Mouse (Mus musculus): Measurements from ENCODE around the gene Ybx1.
A peak's percentile ranks its signal among the peaks of the same experiment; 100 is the strongest.

The Ybx1 gene

DNA sequence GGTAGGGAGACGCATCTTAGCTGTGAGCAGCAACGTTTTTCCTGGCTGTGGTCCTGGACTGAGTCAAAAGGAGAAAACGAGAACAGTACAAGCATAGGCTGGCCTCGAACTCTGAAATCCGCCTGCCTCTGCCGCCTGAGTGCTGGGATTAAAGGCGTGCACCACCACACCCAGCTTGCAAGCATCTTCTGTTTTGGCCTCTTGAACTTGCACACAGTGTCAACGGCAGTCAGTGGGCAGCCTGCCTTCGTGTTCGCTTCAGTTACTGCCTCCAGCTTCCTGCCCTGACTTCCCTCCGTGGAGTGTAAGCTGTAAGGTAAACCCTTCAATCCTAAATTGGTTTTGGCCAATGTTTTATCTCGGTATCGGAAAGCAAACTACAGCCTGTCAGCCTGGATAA is 27.8 kb downstream of the Ybx1 start:
- no peak for DNase-seq (ENCODE audit: low read depth)

DNA sequence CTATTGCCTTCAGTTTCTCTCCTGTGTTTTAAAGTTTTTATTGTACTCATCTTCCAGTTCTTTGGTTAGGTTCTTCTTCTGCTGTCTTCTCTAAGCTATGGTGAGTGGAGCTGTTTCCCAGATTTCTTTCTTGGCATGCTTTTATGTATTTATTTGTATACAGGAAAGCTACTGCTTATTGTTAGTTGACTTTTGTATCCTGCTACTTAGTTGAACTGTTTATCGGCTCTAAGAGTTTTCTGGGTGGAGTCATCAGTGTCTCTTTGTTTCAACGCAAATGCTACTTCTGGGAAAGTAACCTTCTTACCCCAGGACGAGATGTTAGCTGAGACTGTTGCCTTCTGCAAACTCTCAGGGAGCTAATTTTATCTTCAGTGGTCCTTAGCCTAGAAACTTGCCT is 30.9 kb downstream of the Ybx1 start:
- DNase-seq (ENCODE audit: low read depth), result no peak

DNA sequence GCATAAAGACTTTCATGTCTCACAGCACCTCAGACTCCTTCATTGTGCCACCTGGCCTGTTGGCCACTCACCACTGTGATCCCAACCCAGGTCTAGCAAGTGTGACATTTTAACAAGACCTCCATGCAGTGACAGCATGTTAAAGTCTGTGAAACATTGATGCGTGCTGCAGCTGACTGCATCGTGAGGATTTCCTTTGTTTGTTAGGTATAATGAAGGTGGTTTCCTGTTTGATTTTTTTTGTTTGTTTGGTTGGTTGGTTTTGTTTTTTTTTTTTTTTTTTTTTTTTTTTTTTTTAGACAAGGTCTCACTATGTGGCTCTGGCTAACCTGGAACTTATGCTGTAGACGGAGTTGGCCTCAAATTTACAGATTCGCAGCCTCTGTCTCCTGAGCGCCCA is 31.9 kb downstream of the Ybx1 start:
- no peak for DNase-seq (ENCODE audit: low read depth)

DNA sequence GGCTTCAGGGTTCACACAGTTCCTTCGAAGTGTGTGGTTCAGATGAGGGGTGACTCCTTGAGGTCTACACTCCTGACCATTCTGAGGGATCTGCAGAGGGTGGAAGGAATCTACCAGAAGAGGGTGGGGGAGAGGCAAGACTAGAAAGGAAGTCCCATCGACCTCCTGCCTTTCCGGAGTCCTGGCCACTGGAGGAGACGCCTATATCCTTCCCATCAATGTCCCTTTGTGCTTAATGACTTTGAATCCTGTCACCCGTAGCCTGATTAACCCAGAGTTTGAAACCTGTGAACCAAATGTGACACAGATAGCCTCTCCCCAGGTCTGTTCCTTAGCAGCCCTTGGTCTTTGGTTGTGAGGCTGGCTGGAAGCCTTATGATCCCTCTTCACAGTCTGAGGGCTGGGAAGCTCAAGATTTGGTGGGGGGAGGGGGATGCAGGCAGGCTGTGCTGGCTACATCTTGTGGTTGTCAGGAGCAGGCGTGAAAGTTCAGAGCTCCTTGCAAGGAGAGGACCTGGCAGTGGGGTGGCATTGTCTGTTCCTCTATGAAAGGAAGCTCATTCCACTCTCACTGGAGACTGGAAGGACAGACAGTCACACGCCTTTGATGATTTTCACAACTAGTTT is 33.2 kb downstream of the Ybx1 start:
- DNase-seq (ENCODE audit: low read depth), result no peak

DNA sequence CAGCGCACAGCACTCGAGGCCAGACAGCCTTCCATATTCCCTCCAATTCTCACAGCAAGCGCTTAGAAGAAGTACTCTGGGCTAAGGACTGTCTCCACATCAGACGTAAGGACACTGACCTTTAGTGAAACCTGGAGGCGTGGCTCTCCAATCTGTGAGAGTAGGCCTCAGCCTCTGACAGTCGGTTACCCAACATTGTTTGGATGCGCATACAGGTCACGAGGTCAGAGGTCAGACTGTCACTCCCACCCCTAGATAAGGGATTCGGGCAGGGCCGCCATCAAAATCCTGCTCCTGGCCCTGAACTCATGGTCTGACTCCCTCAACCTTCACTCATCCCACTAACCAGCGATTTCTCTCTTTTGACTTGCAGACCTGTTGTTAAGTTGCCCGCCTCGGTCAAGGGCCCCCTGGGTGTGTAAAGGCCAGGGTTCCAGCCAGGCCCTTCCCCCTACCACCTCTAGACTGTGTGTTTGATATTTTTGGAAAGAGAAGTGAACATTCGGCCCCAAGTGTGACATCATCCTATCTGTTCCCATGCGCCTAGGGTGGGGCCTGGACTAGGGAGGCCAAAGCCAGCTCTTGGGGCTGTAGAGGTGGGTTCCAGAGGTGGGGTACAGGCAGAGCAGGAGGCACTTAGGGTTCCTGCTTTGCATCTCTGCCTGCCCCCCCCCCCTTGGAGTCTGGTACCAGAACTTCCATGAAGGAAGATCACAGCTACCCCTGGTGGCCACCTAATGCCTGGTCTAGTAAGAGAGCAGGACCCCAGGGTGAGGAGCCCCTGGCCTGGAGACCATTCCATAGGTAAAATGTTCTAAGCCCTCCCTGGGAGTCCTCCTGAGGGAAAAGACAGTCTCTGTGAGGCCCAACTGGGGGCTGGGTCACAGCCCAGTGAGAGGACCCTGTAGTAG is 34.8 kb downstream of the Ybx1 start:
- no peak for DNase-seq (ENCODE audit: low read depth)

DNA sequence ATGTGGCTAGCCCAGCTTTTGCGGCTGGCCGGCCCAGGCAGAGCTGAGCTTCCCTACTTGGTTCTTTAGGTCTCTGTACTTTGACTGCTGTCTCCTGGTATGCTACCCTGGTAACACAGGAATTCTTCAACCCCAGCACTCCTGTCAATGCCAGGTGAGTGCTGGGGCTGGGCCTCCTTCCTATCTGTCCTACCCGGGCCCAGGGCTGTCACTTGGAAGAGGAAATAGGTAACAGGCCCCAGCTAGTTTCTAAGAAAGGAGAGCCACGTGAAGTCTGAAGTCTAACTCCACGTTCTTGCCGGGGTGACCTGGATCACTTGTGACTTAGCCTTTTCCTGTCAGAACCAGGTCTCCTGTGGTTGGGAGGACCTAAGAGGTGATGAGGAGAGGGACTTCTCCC is 37.3 kb downstream of the Ybx1 start:
- DNase-seq (ENCODE audit: low read depth), result no peak

DNA sequence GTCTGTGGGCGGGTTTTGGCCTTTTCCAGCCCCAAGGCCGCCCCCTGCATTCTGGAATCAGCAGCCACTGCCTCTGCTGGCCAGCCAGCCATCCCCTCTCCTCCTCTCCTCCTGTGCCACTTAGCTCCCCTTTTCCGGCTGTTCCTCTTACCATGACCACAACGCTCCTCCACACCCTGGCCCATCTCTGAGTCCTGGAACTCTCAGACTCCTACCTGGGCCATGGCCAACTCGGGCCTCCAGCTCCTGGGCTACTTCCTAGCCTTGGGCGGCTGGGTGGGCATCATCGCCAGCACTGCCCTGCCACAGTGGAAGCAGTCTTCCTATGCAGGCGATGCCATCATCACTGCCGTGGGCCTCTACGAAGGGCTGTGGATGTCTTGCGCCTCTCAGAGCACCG is 39.1 kb downstream of the Ybx1 start, which contains the start of gene Cldn19:
Cldn19 (plus strand) TSS at position 64 of the 400 bp plus-strand sequence.
- no peak for DNase-seq (ENCODE audit: low read depth)

DNA sequence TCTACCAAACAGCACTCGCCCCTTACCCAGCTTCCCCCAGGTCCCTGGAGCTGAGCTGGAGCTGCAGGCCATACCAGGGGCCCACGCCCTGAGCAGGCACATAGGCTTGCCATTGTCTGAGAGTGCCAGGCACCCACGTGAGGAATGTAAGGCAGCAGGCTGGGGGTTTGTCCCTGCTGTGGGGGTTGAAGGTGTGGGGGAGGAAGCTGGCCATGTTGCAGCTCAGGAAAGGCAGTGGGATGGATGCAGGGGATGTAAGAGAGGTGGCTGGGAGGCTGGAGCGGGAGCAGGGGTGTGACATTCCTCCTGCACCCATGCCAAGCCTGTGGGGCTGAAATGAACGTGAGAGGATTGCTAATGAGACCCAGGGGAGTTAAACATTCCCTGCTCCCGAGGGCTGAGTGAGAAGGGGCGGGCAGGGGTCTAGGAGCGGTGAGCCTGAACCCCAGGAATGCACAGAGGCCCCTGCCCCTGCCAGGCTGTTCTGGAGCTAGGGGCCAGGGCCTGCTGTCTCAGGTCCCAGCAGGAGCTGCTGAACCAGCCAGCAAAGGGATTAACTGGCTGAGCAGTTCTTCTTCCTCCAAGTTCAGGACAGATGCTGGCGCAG is 40.3 kb downstream of the Ybx1 start:
- no peak for DNase-seq (ENCODE audit: low read depth)

DNA sequence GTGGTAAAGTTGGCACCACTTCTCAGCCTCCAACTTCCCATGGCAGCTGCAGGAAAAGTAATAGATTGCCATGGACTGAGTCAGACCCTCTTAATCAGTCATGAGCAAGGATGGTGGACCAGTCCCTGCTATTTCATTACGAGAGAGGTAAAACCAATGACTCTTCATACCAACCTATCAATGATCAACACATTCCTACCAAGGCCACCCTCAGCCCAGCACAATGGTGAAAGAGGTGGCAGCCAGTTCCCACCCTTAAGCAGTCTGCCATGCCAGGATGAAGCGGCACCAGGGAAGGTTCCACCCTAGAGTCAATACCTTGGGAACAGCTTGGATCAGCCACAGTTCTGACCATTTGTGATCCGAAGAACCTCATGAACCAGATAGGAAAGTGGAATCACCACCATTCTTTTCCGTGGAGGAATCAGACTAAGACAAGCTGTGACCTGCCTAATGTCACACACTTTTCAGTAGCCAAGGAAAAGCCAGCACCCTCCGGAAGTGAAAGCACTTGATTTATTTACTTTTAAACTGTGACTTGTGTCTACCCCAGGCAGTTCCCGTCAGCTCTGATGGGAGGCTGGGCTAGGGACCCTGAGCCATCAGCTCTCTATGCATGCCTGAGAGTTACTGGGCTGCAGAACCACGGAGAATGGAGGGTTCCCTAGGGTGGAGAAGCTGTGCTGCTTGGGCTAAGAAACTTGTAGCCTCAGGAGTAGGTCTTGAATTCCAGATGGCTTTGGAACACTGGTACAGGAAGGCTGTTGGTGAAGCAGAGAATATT is 42.2 kb downstream of the Ybx1 start:
- DNase-seq (ENCODE audit: low read depth), result no peak

DNA sequence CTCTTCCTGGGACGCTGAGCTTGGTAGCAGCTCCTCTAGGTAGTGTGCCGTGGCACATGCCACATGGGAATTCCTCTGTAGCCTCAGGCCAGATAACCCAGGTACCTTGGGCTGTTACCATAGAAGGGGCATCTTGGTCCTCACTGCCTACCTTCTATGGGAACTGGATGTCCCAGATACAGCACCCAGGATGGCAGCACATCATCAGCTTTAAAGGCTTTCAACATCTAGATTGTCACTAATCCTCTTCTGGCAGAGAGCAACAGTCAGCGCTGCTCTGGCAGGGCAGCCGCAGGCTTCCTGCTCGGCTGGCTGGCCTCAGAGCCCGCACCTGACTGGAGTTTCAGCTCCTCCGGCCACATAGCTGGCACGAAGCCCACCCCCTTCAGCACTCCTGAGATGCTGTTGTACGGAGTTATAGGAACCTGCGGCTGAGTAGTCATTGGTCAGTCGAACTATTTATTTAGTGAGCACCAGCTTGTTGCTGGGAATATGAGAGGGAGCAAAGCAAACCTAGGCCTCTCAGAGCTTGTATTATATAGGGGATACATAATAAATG is 45.9 kb downstream of the Ybx1 start:
- DNase-seq (ENCODE audit: low read depth), result no peak

DNA sequence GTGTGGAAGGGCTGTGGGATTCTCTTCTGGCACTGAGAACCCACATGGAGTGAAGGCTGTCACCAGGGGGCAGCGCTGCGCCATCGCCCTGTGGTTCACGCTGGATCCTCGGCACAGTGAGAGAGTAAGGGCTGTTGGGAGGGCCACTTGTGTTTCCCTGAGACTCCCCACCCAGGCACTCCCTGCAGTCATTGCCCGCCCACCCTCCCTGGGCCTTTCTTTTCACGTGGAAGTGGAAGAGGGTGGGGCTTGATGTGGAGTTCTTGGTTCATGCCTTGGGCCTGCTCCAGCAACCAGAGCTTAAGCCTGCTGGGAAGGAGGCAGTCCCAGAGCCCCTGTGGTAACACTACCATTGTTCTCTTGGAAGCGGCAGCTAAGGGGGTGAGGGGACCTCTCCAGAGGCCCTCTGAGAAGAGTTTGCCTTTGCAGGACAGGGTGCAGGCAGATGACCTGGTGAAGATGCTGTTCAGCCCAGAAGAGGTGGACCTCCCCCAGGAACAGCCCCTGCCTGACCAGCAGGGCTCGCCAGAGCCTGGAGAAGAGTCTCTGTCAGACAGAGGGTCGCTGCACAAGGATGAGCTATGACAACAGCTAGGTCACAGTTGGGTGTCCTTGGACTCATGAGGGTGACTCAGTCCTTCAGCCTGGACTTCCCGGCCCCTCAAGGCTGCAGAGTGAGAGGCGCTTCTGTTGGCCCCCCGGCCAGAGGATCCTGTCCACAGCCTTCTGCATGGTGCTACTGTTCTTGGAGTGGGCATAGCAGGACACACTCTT is 46.8 kb downstream of the Ybx1 start:
- DNase-seq (ENCODE audit: low read depth), result peak; percentile 58

DNA sequence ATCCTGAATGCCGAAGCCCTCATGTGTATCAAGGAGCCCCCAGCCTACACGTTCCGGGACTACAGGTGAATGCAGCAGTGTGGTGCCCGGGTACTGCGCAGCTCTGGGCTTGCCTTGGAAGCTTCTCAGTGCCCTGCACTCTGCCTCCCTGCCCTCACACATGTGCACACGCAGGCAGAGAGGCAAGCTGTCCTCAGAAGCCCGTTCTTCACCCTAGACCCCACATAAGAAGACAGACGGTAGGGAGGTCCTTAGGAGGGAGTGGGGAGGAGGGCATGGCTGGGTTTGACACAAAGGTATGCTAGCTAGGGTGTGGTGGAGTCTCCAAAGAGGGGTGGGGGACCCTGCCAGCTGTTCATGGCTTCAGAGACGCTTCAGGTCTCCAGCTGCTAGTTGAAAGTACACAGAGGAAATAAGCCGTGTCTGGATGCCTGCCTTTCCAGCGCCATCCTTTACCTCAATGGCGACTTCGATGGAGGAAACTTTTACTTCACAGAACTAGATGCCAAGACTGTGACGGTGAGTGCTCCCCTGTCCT is 47.6 kb downstream of the Ybx1 start:
- DNase-seq (ENCODE audit: low read depth), result no peak

DNA sequence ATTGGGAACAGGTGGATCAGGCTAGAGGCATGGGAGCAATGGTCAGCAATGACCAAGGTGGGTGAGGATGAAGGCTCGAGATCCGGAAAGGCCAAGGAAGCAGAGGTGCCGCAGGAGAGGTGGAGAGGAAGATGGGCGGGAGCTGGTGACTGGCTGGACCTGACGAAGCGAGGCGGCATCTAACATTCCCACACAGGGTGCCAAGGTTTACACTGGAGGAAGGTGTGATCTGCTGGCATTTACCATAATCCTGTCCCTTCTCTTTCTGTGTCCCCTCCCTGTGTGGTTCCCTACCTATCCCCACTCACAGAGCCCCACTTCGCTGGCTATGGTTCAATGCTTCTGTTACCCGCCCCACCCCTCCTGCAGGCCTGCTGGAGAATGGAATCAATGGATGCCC is 48.4 kb downstream of the Ybx1 start:
- DNase-seq (ENCODE audit: low read depth), result no peak

DNA sequence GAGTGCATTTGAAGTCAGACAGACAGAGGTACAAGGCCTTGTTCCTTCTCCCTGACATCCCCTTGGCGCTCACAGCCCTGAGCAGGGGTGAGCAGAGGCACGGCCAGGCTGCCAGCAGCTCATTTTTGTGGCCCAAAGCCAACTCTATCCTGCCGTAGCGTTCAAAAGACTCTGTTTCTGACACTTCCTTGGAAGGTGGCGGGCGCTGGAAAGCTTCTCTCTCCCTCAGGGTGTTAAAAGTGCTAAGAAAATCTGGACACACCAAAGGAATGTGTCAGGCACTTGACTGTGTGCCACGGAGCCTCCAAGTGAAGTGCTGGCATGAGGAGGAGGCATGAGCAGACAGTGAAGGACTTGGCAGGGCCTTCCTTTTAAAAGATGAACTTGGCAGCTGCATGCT is 48.8 kb downstream of the Ybx1 start:
- no peak for DNase-seq (ENCODE audit: low read depth)

DNA sequence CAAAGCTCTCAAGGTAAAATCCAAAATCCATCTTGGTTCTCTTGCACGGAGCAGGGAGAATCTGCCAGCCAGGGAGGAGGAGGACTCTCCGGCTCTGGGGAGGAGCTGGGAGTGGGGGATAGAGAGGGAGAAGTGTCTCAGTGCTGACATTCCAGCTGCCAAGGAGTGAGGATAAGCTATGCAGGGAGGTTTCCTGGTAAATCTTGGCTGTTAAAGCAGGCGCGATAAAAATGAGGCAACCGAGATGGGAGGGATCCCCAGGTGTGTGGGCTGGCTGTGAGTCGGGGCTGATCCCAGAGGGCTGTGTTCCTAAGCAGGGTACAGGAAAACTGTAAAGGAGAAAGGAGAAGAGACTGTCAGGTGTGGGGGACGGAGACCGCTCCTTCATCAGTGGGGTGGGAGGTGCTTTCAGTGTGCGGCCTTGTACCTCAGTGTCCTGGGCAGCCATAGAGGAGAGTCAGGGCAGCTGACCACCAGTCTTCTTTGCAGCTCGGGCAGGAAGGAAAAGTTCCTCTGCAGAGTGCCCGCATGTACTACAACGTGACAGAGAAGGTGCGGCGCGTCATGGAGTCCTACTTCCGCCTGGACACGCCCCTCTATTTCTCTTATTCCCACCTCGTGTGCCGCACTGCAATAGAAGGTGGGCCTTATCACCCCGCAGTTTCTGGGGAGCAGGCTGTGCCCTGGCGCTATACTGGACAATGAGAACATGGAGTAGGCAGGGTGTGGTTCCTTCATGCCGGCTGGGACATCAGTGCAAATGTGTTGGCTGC is 49.8 kb downstream of the Ybx1 start:
- DNase-seq (ENCODE audit: low read depth), result no peak

DNA sequence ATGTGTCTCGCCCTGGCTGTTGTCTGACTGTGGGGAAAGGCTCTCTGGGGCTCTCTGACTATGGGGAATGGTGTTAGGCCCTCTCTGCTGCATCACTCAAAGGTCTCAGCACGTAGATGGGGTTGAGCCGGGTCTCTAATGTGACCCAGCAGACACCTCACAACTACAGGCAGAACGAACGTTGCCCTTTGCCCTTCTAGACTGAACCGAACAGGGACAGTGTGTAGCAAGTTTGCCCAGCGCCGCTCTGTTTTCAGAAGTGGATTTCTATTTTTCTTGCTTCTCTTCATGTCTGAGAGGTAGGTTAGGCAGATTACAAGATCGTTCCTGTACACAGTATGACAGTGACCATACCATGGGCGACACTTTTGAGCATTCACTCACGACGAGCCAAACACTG is 51.8 kb downstream of the Ybx1 start:
- DNase-seq (ENCODE audit: low read depth), result no peak

DNA sequence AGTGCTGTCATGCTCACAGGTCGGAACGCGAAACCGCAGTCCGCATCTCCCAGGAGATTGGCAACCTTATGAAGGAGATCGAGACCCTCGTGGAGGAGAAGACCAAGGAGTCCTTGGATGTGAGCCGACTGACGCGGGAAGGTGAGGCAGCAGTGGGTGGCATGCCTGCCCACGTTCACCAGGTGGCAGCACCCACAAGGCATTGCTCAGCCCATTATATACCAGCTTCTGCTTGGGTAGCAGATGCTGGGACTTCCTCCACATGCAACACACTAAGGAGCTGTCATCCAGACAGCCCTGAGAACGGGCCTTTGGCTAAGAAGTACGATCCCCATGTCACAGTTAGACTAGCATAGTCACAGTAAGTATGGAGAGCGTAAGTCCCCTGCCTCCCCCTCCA is 52.7 kb downstream of the Ybx1 start:
- DNase-seq (ENCODE audit: low read depth), result peak; percentile 29

DNA sequence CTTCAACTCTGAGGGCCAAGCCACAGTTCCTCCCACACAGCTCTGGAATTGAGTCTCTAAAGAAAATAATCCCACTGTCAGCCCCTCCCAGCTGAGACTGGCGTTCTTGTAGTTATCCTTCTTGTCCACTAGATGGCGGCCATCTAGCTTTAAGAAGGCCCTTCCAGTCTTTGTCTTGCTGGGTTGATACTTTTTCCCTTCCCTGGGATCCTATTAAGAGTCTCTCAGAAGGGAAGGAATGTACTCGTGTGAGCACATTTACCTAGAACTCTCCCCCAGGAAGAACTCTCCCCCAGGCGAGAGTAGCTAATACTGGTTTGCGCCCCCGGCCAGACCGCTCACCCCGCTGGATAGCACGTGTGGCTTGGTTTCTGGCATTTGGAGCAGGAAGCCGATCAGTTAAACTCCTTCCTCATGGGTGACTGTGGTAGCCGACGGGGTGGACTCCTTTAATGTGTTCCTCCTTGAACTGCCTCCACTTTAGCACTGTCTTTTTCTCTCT is 55.2 kb downstream of the Ybx1 start:
- DNase-seq (ENCODE audit: low read depth), result peak; percentile 92

DNA sequence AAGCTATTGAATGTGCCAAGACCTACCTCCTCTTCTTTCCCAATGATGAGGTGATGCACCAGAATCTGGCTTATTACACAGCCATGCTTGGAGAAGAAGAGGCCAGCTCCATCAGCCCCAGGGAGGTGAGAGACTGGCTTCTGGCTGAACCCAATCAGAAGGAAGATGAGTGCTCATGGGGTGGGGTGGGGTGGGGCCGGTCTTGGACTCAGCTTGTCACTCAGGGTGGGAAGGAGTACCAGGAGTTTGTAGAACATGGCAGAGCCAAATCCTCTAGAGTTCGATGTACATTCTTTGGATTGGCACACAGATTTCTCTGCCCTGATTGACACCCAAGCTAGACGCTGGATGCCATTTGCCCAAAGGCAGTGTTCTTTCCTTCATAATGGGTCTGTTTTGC is 55.7 kb downstream of the Ybx1 start:
- DNase-seq (ENCODE audit: low read depth), result no peak

DNA sequence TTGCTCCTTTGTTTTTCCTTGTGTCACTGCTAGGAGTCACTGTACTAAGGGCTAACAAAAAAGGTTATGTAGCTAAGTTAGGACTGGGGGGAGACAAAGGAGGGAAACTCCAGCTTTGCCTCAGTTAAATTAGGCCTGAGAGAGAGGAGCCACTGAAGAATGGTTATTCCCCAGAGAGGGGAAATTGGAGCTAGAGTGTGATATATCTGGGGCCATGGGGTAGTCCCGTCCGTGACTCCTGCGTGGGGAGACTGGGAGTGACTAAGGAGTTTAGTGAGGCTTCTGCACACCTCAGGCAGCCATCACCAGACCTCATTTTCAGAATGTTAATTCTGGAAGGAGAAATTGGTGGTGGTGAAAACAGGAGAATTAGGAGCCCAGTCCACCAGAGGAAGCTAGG is 60.1 kb downstream of the Ybx1 start:
- DNase-seq (ENCODE audit: low read depth), result no peak

All from 416B (cell line).